Mouse (Mus musculus): ENCODE measurements around the gene Zfp787. TPM values are rescaled to one million over a fixed set of nuclear protein-coding genes. Genes with fewer than 3 reads are reported as not detected.
A peak's percentile ranks its signal among the peaks of the same experiment; 100 is the strongest.

Zfp787 gene
- total RNA-seq, 2 experiments from 2014 or later: 28.3 to 28.4 TPM

DNA sequence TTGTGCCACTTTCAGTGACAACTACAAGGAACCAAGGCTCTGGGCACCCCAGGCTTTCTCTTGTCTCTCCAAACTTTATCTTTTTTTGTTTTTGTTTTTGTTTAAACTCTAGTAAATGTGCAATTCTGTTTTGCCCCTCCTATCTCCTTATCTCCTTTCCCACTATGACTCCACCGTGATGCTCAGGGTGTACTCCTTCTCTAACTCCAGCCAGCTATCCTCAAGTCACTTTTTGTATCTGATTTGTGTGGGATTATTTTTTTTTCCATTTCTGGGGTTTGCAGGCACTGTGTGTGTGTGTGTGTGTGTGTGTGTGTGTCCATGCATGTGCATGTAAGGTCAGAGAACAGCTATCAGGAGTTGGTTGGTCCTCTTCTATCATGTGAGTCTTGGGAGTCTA lies 1.7 kb upstream of the Zfp787 start:
- intact Hi-C loops (cut with DNase I): loop anchor here (2.0 kb wide), 1 partner anchor 13 kb away; no protein-coding TSS in a partner anchor
- peak overlapping the region; percentile 99 for H3K4me3 ChIP-seq

DNA sequence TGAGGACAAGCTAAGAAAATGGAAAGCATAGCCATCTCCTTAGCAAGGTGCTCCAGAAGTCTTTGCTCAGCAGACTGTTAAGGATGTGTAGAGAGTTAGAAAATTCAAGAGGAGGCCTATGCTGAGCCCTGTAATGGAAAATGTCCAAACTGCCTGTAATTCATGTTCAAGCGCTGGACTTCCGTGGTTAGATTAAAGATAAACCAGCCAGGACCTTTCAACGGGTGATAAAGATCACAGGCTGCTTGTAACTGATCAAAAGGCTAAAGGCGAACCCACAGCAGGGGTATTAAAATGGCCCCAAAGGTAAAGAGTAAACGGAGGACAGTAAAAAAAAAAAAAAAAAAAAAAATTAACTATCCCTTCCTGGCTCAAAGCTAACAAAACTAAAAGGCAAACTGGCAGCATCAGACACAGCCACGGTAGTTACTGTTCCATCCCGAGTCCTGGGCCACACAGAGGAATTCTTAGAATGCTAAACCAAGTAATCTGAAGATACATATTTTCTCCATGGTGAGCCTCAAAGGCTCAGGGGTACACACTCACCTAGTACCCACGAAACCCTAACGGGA lies 1.2 kb upstream of the Zfp787 start:
- intact Hi-C loops (cut with DNase I): loop anchor here (2.0 kb wide), 1 partner anchor 14 kb away; no protein-coding TSS in a partner anchor
- TF ChIP-seq CTCF (IDR thresholded peaks at IDR 0.05): no peak
- Histone ChIP-seq H3K4me3 (peak overlapping the region; percentile 99), H3K27ac (peak overlapping the region; percentile 99)
- no peak for DNase-seq

More for the DNA sequence above, 1.7 kb upstream of the Zfp787 start:
- no peak for TF ChIP-seq CTCF (IDR thresholded peaks at IDR 0.05)
- peak overlapping the region; percentile 99 for H3K27ac ChIP-seq
- DNase-seq: no peak

DNA sequence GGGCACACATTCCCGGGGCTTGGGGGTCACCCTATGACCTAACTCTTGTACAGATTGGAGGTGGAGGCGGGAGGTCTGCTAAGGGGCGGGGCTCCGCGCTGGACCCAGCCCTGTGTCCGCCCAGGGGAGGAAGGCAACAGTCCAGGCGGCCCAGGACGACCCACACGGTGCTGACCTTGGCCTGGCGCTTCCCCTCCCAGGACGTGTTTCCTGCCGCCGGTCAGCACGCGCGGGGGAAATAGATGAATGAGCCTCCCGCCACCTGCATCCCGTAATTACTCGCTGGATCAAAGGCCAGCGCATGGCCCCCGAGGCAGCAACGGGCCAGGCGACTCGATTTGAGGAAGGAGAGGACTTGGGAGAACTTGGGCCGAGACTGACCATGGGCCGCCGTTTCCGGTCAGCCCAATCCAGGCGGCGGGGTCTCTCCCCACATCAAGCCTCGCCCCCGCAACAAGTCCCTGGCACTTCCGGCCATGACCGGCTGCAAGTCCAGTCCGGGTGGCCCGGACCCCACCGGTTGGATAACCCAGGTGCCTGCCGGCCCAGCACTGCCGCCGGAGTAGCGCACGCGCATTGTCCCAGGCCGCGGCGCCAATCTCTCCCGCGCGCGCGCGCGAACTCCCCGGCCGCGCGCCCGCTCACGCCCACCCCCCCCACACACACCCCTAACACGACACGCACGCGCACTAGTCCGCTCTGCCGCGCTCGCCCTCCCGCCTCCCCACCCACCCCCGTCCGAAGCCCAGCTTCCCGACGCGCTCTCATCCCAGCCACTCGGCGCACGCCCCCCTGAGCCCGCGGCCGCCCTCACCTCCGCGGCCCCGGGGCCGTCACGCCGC lies 545 bp downstream of the Zfp787 start:
- TF ChIP-seq CTCF (IDR thresholded peaks at IDR 0.05): no peak
- intact Hi-C loops (cut with DNase I): no loop called here
- DNase-seq: peak; percentile 92
- peak overlapping the region; percentile 99 for H3K27ac ChIP-seq
- peak overlapping the region; percentile 99 for H3K4me3 ChIP-seq

DNA sequence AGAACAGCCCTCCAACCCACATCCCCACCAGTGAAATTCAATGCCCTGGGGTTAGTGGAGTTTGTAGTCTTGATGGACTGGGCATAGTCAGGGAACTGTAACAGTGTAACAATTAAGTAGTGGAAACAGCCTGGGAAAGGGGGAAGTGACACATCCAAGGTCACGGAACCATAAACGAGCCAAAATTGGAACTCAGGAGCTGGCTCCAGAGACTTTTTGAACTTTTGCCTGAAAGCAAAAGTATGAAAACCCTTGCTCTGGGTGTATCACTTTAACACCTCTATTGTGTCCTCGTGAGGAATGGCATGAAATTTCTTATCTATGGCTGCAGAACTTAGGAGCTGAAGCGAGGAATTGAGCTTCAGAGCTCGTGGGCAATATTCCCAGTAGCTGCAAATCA lies 1.6 kb downstream of the Zfp787 start:
- H3K27ac ChIP-seq: peak overlapping the region; percentile 99

DNA sequence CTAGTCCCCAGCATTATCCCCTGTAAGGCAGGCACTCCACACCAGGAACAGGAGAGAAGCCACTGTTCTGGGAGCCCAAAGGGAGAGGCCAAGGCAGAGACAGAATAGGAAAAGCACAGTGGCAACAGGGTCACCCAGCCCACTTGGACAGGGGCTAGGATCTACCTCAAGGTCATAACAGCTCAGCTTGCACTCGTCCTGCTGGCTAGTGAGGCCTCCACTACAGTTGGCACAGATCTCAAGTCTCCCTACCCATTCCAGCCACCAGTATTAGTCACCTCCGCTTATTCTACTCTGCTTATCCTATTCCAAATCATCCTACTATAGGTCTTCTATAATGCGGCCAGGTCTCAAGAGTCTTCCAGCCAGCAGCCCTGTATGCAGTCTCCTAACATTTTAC lies 2.7 kb downstream of the Zfp787 start:
- peak overlapping the region; percentile 99 for H3K27ac ChIP-seq
- peak overlapping the region; percentile 99 for H3K4me3 ChIP-seq
- intact Hi-C loops (cut with DNase I): no loop called here
- TF ChIP-seq CTCF (IDR thresholded peaks at IDR 0.05): no peak
- peak; percentile 33 for DNase-seq

More for the DNA sequence above, 1.6 kb downstream of the Zfp787 start:
- intact Hi-C loops (cut with DNase I): no loop called here
- peak overlapping the region; percentile 99 for H3K4me3 ChIP-seq
- DNase-seq: no peak
- no peak for TF ChIP-seq CTCF (IDR thresholded peaks at IDR 0.05)

DNA sequence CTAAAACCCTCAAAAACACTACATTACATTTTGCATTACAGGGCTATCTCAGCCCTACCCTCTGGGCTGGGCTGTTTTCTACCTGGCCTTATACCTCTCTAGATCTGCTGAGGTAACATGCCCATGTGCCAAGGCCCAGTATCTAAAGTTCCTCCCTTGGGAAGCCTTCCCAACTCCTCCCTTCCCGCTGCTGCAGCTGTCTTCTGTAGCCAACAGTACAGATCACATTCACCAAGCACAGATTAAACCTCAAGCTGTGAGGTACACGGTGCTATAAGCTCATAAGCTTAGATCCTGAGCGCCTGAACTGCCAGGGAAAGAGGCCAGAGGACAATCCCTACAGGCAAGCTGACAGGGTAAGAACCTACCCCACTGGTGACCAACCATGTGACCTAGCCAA lies 3.8 kb downstream of the Zfp787 start:
- H3K4me3 ChIP-seq: no peak overlapping the region
- DNase-seq: peak; percentile 77
- H3K27ac ChIP-seq: peak overlapping the region; percentile 99
- intact Hi-C loops (cut with DNase I): no loop called here
- no peak for TF ChIP-seq CTCF (IDR thresholded peaks at IDR 0.05)

DNA sequence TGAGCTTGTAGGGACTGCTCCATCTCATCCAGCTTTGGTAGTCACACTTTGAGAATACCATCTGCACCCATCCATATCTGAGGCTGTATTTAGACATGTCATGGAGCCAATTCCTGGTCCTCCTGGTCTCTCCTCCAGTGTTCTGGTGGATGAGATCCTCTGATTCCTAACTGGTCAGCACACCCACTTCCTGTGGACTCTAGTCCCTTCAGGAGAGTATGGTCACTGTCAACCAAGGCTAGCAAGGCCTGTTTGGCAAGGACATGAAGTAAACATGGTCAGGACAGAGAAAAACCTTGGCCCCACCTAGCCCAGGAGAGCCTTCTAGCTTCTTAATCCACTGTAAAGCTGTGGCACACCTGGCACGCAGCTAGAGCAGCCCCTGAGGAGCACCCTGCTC lies 4.5 kb downstream of the Zfp787 start:
- peak overlapping the region; percentile 99 for H3K27ac ChIP-seq
- intact Hi-C loops (cut with DNase I): no loop called here

DNA sequence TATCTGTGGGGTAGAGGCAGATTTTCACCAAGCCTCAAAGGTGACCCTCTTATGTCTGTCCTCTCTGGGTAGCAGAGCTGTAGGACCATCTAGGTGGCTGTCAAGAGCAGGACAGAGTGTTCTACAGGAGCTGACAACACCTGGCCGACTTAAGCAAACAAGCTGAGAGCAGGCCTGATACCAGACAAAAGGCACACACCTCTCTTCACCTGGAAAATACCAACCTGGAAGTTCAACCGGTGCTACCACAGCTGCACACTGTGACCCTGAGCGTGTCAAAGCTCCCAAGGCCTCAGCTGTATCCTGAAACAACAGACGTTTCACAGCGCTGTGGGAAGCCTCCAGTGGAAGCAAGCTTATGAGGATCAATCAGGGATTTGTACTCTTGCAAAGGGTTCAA lies 8.1 kb downstream of the Zfp787 start:
- no peak overlapping the region for H3K4me3 ChIP-seq
- peak overlapping the region; percentile 80 for H3K27ac ChIP-seq
- no peak for DNase-seq
- intact Hi-C loops (cut with DNase I): no loop called here
- TF ChIP-seq CTCF (IDR thresholded peaks at IDR 0.05): no peak

More for the DNA sequence above, 4.5 kb downstream of the Zfp787 start:
- DNase-seq: no peak
- H3K4me3 ChIP-seq: peak overlapping the region; percentile 1; the same call in 1 of the 2 replicates
- TF ChIP-seq CTCF (IDR thresholded peaks at IDR 0.05): no peak

DNA sequence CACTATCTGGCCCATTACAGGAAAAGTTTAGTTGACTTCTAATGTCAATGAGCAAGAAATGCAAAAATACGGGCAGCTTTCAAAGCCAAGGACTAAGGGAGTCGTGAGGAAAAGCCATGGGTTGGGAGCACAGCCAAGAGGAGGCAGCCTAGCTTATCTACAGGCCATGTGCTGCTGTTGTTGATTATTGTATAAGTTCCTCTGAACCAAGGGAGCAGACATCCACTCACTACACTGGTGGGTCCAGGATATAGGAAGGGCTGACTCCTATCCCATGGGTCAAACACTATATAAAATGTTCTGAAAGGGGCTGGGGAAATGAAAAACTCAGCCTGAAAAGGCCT lies 8.8 kb downstream of the Zfp787 start:
- intact Hi-C loops (cut with DNase I): no loop called here
- DNase-seq: peak; percentile 37
- TF ChIP-seq CTCF (IDR thresholded peaks at IDR 0.05): no peak
- Histone ChIP-seq H3K4me3 (peak overlapping the region; percentile 45; the same call in 1 of the 2 replicates), H3K27ac (peak overlapping the region; percentile 80)

DNA sequence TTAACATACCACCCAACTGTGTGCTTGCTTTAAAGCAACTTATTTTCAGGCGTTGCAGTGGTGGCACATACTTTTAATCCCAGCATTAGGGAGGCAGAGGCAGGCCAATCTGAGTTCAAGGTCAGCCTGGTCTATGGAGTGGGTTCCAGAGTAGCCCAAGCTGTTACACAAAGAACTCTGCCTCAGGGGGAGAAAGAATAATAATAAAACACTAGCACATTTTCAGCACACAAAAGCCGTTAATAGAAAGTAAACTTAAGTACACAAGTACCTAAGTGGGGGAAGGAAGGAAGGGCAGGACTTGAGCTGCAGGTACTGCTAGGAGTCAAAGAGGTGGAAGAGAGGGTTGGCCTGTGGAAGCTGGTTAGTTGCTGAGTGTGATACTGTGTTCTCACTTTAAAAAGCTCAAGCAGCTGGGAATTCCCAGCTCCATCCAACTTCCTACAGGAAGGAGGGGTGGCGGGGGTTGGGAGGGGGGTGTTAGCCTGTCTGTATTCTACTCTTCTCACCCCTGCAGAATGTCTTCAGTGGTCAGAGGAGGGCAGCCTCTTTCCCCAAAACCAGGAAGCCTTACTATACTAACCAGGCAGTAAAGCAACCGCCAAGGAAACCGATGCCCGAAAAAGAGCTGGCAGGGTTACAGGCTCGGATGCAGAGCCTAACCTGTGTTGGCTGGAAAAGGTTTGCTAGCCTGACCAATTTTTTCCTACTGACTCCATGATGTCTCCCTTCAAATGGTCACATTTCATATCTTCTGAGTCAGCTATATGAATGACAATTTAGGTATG lies 9.4 kb downstream of the Zfp787 start:
- Histone ChIP-seq H3K27ac (peak overlapping the region; percentile 80), H3K4me3 (peak overlapping the region; percentile 45)
- TF ChIP-seq CTCF (IDR thresholded peaks at IDR 0.05): no peak
- DNase-seq: peak; percentile 50
- intact Hi-C loops (cut with DNase I): no loop called here

DNA sequence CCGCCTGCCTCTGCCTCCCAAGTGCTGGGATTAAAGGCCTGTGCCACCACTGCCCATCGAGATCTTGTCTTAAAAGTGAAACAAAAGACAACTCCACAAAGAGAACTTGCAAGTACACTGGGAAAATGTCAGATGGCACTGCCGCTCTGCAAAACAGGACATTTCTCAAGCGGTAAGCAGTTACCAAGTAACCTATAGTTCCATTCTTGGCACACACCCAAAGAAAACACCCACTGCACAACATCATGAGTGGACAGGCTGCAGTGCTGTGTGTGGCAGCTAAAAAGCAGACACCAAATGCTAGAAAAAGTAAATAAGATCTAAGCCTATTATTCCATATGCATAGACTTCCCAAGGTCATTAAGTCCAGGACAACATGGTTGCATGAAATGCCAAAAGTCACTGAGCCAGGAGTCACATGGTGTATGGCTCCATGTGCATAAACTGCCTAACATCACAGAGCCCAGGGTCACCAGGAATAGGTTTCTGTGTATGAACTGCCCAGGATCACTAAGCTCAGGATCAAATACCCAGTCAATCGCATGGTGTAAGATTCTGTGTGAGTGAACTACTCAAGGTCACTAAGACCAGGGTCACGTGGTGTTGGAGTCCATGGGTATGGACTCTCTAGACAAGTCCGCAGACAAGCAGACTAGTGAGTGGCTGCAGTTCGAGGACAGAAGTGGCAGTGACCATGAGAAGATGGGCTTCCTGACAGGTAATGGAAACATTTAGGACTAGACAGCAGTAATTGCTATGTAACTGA lies 10.2 kb downstream of the Zfp787 start:
- H3K4me3 ChIP-seq: peak overlapping the region; percentile 45; the same call in 1 of the 2 replicates
- intact Hi-C loops (cut with DNase I): no loop called here
- peak overlapping the region; percentile 80 for H3K27ac ChIP-seq
- TF ChIP-seq CTCF (IDR thresholded peaks at IDR 0.05): no peak
- DNase-seq: no peak

DNA sequence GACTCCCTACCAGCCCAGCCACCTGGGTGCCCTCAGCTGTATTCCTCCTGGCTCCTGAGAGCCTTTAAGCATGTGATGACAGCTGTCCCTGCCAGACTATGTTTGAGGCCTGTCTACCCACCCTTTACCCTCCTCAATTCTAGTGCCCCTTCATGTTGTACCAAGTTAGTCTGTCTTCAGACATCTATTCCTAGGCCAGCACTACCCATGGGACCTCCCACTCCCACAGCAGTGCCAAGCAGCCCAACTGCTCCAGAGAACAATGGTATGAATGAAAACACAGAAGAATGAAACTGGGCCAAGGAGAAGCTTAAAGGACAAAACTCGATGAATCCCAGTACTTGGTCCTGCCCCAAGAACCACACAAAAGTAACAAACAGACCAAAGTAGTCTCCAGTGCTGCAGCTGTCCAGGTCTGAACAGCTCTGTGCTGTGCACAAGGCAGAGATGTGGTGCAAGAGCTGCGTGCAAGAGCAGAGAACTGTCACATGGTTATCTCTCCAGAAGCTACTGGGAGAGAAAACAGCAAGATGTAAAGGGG lies 11.7 kb downstream of the Zfp787 start:
- TF ChIP-seq CTCF (IDR thresholded peaks at IDR 0.05): no peak
- DNase-seq: no peak
- intact Hi-C loops (cut with DNase I): no loop called here
- H3K4me3 ChIP-seq: no peak overlapping the region
- peak overlapping the region; percentile 80 for H3K27ac ChIP-seq
